Mouse (Mus musculus) left cerebral cortex, postnatal 4 days (tissue): ENCODE measurements around the gene Serpinb6d. TPM values are rescaled to one million over a fixed set of nuclear protein-coding genes. Genes with fewer than 3 reads are reported as not detected.

Experiments used
- DNase-seq: peaks from one replicate; pipeline ENCODE4 v3.0.0-alpha.2; 2022
- intact Hi-C: fragments of 180-260 bp; cut with DNase I; formaldehyde crosslinking; loops from one replicate; pipeline ENCODE4 v1.15.1; 2025
- total RNA-seq, 2 experiments: library from RNA; stranded (reverse); gene quantifications; 2 replicates each; pipeline ENCODE4 v1.2.3; 2021

Gene Serpinb6d
- not detected for total RNA-seq

DNA sequence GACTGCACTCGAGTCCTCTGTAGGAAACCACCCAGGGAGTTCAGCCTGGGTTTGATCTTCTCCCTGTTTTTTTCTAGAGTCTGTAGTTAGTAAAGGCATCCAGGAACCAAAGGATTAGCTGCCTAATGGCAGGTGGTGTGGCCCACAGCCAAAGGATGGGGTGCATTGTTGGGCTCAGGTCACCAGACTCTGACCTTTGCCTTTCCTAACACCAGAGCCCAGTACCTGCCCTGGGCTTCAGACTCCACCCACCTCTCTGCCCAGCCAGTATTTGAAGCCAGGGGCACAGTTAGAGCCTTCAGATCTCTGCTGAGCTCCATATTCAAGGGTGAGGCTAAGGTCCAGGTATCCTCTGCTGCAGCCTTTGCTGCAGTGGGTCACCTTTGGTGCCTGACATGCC lies at the start of gene Serpinb6d:
Gene Serpinb6d (plus strand): TSS at position 301 of the 400 bp plus-strand sequence.
- intact Hi-C loops, result no loop called here
- no peak for DNase-seq

DNA sequence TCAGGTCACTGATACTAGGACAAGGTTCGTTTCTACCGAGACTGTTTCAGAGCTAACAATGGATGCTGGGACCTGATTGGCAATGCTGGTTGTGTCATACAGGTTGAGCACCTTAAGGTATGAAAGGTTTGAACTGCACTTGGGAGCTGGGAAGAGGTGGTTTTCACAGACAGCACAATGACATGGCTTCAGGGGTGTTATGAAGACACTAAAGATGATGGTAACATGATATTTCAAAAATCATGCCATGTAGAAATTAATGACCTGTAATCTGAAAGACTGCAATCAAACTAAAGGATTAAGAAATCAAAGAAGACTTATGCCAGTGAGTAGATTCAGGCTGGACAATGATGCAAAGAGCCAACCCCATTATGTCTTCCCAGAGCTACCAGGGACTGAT lies 38.3 kb upstream of the Serpinb6d start:
- intact Hi-C loops, result no loop called here
- no peak for DNase-seq

- intact Hi-C loops, result no loop called here
- no peak for DNase-seq
These were observed 18.7 kb upstream of the Serpinb6d start for GRCm38 (mm10) chr13:33642540-33642939.

DNA sequence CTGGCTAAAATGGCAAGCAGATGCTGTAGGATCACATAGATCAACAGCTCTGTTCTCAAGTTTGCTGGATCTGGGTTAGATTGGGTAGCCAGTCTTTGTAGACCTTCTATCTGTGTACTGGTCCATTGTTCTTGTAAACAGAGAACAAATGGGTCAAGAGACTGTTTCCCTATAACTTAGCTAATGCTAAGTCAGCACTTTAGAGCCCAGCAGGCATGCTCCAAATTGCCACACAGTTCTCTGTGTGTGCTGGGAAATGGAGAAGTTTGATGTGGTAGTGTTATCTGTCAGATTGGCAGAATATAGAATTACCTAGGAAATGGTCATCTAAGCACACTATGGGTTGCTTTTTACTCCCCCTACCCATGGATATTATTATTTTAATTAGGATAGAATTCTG lies 1.3 kb downstream of the Serpinb6d start:
- no peak for DNase-seq
- intact Hi-C loops, result no loop called here

DNA sequence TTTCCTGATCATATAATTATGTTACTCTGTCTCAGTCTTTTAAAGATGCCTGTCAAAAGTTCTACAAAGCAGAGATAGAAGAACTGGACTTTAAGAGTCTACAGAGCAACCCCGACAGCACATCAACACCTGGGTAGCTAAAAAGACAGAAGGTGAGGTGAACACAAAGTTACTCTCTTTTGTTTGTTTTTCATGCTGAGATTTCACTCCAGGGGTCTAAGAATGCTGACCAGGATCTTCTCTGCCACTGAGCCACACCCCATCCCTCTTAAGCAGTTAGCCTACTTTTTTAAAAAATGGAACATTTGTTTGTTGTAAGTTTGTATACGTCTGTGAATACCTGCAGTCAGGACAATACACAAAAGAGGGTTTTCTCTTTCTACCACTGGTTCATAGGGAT lies 59.1 kb downstream of the Serpinb6d start:
- DNase-seq, result no peak
- intact Hi-C loops, result no loop called here

Other genes with a start within 250 kb of the Serpinb6d start
- gene Serpinb9g, start 176.6 kb upstream of the Serpinb6d start, total RNA-seq, result not detected
- gene Serpinb6e, start 182.0 kb downstream of the Serpinb6d start, total RNA-seq, result not detected
- under 1 TPM in 1 of 2 experiments, not detected in 1; 0.40 TPM for gene Serpinb6c, start 244.3 kb downstream of the Serpinb6d start, total RNA-seq